Mouse (Mus musculus) left cerebral cortex, adult 6 months (tissue): ENCODE measurements around the gene Ptchd3. TPM values are rescaled to one million over a fixed set of nuclear protein-coding genes. Genes with fewer than 3 reads are reported as not detected.

ENCODE experiments used
- long read RNA-seq, 2 experiments: library from polyadenylated mRNA; unstranded; transcript quantifications; one replicate each; pipeline ENCODE4 v2.0.0; 2019 to 2020
- polyA plus RNA-seq: library from polyadenylated mRNA; unstranded; fragments of <200 nt; fragmentation: Nextera tagmentation; gene quantifications from 2 replicates; pipeline ENCODE4 v1.2.3, GENCODE M21; 2021

Ptchd3 gene
- polyA plus RNA-seq = not detected in 2 replicates
- long read RNA-seq, experiment 1 = 0 reads
- long read RNA-seq, experiment 2 = 0 reads

DNA sequence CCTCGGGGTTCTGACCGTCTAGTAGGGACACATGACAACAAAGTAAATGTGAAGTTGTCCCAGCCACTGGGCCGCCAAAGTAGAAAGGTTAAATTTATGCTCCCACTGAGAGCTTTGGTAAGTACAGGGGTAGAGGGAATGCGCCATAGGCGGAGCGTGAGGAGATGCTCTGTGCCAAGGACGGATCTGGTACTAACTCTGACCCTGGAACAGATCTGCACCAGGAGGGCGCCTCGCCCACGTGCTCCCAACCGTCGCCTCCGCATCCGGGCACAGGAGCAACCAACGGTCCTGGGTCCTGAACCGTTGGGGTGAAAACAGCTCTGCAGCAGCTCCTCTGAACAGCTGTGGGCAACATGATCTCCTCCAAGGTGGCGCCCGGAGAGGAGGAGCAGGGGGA, at the start of gene Ptchd3:
Gene Ptchd3 (plus strand): TSS at position 301 of the 400 bp plus-strand sequence.

Other genes with a start within 250 kb of the Ptchd3 start
- gene B3gntl1, start 157.1 kb upstream of the Ptchd3 start, polyA plus RNA-seq = 2.6 and 2.7 TPM in 2 replicates
- gene Metrnl, start 128.7 kb upstream of the Ptchd3 start, polyA plus RNA-seq = 7.8 and 18.3 TPM in 2 replicates